Mouse (Mus musculus): Measurements from ENCODE around the gene Cpa5.

Cpa5 gene

DNA sequence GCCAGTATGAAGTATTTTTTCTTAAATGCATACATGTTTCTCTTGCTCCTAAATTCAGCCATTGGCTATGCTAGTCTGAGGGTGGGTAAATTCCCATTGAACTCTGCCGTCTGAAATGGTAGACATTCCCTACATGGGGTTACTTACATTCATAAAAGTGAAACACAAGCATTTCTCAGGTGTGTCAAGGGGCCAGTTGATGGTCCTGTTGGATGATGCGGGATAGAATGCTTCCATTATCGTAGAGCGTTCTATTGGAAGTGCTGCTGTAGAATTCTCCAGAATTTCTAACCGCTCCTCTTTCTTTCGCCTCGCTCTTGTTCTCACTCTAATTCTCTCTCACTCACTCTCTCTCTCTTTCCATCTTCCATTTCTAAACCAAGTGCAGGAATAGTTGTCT lies at the start of gene Cpa5:
Cpa5 (plus strand) TSS at position 301 of the 400 bp plus-strand sequence.
- no peak for DNase-seq (ENCODE audit: low spot score in 2 of 2)

DNA sequence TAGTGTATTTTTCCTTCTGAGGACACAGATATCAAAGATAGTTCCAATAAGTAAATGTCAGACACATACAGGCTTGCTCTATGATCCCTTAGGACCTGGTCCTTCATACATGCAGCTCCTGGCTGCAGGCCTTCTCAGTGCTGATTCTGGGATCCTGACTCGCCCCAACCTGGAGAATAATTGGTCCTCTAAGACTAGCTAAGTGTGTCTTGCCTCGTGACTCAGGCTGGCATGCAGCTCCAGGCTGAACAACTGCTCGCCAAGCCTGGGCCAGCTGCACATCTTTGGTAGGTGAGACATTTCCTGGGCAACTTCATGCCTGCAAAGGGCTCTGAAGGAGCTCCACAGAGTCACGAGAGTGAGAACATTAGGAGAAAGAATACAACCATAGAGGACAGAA lies 48.7 kb upstream of the Cpa5 start:
- DNase-seq (ENCODE audit: low spot score in 2 of 2), result no peak

DNA sequence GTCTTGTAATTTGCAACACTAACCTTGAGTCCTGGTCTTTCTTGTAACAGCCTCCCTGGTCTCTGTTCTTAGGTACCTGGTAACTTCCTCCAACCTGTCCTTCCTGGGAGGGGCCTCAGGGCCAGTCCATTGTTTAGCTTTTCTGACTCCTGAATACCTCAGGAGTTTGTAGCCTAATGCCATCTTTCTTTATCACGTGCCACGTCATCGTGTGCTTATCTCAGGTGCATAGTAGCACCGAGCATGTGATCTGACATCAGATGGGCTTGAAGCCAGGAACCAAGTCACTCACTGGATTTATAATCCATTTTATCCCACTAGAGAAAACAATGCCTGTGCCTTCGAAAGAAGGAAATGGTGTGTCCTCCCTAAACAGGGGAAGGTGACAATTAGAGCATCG lies 47.2 kb upstream of the Cpa5 start:
- DNase-seq (ENCODE audit: low spot score in 2 of 2), result no peak

DNA sequence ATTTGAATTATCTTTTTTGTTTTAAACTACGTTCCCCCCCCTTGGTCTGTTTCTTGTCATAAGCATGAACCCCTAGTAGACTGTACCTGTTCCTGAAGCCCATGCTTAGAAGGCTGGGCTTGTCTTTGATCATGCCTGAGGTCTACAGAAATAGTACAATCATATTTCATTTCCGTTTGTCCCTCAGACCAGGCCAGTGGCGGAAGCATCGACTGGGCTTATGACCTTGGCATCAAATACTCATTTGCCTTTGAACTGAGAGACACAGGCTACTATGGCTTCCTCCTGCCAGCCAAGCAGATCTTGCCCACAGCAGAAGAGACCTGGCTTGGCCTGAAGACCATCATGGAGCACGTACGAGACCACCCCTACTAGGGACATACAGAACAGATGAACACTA lies 46.8 kb upstream of the Cpa5 start:
- DNase-seq (ENCODE audit: low spot score in 2 of 2), result no peak

DNA sequence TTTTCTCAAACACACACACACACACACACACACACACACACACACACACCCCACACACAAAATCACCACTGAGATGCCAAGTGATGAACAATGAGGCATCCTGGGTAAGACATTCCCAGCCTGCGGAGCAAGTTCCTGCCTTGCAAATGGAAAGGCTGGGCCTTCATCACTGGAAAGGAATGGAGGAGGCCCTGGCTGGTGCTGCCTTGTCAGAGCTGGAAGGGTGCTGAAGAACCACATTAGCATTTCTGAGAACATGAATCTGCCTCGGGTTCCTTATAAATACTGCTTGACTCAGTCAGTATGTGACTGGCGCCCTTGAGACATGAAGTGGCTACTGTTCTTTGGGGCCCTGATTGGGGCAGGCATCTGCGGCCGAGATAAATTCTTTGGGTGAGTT lies 42.7 kb upstream of the Cpa5 start, which contains the start of gene Cpa4:
Cpa4 (plus strand) TSS at position 301 of the 400 bp plus-strand sequence.
- DNase-seq (ENCODE audit: low spot score in 2 of 2), result no peak

DNA sequence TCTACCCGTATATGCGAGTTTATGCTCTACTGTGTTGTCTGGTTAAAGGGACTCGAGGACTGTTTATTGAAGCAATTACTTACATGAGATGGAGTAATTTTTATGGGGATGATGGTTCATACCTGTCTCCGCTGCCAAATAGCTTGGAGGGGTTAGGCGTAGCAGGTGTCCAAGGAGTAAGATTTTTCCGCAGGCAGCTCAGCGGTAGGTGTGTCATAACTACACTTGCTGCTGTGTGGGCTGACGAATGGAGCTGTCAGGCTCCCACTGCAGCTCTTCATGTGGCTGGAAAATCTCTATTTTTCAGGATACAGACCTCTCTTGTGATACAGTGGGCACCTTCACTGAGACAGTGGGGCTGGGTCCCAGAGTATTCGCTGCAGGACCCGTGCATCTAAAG lies 41.5 kb upstream of the Cpa5 start:
- DNase-seq (ENCODE audit: low spot score in 2 of 2), result no peak

DNA sequence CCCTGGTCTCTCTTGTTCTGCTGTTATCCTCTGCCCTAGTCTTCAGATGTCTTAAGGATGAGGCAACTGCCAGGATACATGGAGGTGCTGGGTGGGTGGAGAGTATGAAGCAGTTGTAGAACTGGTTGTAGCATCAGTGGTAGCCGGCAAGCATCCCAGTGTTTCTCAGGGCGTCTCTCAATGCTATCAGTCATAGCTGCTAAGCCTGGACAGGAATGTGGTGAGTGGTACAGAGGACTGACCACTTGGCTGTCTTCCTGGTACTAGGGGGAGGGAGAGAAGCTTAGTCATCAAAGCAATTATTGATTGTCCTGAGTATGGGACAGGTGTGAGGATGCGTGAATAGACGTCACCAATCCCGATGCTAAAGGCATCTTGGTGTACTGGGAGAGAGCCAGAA lies 40.8 kb upstream of the Cpa5 start:
- DNase-seq (ENCODE audit: low spot score in 2 of 2), result no peak

DNA sequence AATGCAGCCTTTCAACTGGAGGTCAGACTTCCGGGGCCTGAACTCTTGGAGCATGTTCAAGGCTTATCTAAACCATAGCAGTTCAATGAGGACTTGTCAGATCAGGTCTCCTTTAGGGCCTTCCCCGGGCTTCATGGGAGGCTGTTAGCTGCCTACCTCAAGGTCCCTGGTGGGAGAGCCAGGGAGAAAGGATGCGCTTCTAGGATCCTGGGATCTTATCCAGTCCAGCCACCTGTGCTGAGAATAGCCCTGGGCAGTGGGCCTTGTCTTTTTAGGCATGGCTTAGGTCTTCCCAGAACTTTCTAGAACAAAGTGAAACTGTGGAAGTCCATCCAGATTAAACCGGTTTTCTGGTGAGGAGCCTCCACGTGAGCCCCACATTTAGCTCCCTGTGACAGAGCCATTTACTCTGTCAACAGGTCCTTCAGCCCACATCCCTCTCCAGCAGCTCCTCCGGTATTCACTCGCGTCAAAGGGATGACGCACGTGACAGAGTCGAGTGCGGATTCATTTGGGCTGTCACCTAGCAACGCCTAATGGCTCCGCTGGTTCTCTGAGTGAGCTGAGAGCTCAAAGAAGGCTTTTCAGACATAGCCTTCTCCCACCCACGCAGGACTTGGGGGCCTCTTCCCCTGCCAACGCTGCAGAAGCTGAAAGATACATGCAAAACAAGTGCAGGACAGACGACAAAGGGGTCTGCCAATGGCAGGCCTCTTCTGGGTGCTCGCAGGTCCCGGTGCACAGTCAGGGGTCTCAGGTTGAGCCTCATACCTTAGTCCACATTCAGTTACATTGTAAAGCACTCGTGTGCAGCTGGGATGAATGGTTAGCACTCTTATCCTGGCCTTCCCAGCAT lies 38.1 kb upstream of the Cpa5 start:
- DNase-seq (ENCODE audit: low spot score in 2 of 2), result peak; percentile 48 to 56

DNA sequence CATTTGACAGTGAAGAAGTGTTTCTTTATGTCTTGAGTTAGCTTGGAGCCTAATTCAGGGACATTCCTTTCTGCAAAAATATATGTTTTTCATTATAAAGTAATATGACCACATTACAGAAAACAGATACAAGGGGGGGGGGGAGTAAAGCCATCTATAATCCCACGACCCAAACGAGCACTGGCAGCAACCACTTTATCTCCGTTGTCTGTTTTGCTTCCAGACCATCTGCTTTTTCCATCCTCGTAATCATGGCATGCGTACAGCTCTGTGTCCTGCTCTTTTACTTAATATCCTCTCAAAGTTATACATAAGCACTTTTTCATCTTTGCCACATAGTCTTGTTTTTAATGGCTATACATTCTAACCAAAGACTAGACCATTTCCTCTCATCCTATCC lies 37.4 kb upstream of the Cpa5 start:
- DNase-seq (ENCODE audit: low spot score in 2 of 2), result no peak

DNA sequence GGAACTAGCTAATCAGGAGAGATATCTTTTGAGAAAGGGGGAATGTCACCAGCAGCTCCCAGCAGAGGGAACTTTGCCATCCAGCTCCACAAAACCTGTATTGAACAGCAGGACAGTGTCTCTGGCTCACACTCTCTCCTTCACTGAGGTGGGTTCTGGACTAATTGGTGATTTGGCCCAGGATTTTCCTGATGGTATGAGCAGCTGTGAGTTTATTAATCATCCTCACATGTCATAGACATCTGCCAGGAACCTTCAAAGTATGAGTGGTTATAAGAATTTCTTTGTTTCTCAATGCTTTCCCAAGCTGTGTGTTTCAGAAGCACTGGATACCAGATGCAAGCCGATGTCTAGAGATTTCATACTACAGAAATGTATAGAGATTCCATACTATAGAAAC lies 35.9 kb upstream of the Cpa5 start:
- no peak for DNase-seq (ENCODE audit: low spot score in 2 of 2)

DNA sequence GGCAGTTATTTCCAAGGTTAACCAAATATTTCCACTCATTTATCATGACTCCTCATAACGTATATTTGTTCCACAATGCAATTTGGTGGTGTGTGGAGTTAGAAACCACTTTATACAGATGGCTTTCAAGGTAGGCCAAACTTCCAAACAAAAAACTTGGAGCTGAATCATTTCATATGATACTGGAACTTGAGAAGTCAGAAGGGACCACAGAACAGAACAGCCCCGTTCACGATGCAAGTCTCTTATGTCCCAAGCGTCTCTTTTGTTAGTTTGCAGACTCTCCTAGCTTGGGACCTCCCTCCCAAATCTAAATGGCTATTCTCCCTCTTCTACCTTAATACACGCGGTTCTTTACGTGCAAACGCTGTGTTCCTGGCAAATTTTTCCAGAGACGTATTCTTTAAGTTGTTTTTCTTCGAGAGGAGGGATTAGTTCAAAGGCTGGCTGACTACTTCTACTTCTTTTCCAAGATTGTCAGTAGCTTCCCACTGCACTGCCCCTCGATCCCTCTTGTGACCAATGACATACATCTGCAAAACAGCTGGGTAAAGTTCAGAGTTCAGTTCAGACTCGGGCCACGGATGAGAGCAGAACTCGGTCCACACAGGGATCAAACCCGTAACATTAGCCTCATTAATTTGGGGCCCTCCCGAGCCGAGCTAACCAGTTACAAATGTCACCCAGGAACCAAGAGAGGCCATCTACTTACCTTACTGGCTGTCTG lies 34.2 kb upstream of the Cpa5 start:
- no peak for DNase-seq (ENCODE audit: low spot score in 2 of 2)

DNA sequence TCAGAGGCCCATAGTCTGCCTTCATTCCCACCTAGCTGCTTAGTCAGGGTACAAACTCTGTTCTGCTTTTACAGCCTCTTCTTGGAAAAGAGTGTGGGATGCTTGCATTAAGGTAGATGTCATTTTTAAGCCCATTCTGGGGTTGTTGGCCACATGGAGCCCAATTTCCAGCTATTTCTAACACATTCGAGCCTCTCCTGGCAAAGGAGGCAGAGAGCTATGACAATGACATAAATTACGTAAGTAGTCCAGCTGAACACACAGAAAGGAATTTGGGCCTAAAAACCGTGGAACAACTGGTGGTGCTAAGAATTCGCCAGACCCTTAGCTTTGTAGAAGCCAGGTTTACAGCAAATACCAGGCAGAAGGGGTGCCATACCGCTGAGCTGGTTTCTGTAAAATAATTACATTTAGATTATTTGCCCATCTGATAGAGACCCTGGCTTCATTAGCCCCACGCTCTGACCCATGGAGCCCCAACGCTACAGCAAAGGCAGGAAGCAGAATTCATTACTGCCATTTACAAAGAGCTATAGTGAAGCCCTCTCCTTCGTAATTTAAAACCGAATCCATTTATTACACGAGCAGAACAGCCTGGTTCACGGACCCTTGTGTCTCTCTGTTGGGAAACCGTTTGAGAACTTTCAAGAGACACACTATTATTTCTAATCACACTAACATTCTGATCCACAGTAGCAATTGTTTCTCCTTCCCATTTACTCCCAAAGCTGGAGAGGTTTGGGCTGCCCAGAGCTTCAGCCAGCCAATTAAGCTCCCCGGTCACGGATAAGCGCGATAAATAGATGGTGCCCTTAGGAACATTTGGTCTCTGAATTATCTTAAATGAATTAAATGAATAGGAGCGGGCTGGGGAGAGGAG lies 30.6 kb upstream of the Cpa5 start:
- no peak for DNase-seq (ENCODE audit: low spot score in 2 of 2)

DNA sequence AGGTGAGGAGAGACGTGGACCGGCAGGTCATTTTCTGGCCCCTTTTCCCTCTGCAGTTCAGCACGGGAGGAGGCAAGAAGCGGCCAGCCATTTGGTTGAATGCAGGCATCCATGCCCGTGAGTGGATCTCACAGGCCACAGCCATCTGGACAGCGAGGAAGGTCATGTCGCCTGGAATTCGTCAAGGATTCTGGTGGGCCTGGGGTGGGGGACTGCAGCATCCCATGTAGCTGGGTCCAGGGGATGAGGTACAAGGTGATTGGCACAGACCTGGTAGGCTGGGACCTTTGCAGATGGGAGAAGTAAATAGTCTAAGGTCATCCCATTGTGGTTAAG lies 30.0 kb upstream of the Cpa5 start:
- no peak for DNase-seq (ENCODE audit: low spot score in 2 of 2)

DNA sequence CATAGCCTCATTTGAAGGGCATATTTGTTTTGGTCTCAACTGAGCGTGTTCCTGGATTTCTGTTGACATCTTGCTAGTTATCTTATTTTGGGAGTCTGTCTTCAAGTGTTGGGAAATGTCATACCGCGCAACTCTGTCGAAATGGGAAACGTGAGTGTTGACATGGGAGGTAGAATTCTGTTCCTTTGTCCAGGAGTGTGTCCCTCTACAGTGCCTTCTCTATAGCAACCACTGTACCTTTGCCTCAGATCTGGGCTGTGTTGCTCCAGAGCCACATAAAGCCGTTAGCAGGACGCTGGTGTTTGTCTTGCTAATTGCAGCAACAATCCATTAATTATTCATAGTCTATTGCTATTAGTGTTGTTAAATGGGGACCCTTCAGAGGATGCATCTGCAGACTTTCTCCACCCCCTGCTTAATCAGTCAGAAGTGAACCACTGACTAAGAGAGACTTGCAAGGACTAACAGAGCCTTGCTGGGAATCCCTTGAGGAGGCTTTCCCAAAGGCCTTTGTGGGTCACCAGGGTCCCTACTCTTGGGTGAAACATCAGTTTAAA lies 23.8 kb upstream of the Cpa5 start:
- DNase-seq (ENCODE audit: low spot score in 2 of 2), result no peak

DNA sequence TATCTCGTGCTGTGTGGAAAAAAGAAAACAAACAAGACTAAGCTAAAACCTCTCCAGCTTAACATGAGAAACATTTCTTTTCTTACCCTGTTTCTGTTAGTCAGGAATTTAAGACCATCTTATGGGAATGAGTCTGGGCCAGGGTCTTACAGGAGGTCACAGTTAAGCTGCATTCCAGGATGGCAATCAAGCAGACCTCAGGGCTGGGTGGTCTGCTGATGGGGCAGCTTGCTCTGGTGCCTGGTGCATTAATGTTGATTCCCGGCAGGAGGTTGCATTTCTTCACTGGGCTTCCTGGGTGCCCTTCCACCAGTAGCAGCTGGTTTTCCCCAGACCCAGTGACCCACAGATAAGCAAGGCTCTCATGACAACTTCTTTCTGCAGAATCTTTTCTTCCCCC lies 21.0 kb upstream of the Cpa5 start:
- no peak for DNase-seq (ENCODE audit: low spot score in 2 of 2)

DNA sequence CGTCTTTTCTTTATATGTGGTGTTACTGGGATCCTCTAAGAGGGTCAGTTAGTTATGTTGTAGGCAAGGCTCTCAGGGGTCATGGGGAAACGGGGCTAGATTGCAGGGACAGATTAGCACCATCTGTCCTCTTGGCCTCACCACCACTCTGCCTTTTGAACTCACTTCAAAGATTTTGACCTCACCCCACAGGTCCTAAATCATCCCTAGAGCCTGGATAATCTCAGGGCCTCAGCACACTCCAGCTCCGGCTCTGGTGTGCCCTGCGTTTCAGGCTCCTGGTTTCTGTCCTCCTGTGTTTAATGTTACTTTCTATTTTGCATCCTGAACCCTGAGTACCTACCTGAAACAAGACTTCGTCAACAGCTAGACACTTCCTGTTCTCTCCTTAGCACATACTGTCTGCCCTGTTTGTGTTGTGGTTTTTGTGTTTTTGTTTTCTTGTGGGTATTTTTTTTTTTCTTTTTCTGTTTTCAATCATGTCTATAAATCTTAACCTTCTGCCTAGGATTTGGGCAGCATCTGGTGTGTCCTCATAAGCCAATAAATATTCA lies 18.9 kb upstream of the Cpa5 start:
- no peak for DNase-seq (ENCODE audit: low spot score in 2 of 2)

DNA sequence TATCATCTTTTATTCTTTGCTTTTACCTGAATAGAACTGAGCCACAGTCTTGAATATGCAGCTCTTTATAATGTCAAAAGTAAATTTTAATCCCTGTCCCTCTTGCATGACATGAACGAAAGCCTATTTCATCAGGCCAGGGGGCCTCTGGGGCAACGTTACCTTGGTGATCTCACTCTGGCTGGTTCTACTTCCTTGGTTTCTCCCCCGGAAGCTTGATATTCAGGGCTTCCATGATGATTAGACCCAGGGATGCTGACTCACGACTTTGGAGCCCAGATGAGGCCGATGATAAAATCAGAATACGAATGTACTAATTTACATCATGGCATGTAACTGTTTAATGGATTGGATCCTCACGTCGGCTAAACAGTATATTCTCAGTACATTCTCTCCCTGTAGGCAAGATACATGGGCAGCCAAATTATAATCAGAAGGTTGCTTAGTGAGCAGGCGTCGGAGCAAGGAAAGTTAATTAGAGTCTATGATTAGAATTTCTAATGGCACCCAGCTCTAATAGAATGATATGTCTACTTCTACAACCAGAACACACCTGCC lies 18.3 kb upstream of the Cpa5 start:
- no peak for DNase-seq (ENCODE audit: low spot score in 2 of 2)

DNA sequence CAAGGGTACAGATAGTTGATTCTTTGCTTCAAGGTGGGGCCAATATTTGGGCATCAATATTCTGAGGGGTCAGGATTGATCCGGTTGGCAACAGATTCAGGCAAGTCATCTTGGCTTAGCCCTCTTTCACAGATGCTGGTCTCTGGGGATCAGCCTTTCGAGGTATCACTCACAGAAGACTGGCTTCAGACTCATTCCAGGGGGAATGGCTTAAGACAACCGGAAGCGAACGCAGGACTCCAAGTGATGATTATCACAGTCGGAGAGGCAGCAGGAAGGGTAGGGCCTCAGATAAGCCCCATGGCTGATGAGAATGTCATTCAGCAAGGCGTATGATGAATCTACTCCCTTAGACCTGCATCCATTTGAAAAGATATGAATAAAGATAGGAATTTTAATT lies 16.4 kb upstream of the Cpa5 start:
- no peak for DNase-seq (ENCODE audit: low spot score in 2 of 2)

DNA sequence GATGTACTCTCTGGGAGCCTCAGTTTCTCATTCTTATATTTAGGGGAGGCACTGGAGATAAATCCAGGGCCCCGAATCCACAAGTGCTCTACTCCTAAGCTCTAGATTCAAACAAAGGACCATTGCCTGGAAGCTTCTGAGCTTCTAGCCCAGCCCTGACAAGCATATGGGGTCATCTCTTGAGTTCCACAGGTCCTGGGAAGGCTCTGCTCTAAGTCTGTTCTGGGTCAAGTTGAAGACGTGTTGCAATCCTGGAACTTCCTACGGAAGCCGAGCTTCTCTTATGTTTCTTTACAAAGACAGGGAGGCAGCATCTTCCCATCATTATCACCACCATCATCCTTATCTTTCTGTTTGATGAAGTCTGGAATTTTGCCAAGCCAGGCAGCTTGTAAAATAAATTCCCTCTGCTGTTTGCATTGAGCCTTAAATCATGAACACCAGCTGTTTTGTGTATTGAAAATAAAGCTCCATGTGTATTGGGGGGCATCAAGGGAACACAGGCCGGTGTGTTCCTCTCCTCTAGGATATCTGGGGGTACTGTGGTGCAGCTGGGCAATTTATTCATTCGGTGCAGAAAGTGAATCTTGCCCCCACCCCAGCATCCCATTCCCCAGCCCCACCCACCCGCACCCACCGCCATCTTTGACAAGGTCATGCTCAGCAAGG lies 14.4 kb upstream of the Cpa5 start:
- no peak for DNase-seq (ENCODE audit: low spot score in 2 of 2)

DNA sequence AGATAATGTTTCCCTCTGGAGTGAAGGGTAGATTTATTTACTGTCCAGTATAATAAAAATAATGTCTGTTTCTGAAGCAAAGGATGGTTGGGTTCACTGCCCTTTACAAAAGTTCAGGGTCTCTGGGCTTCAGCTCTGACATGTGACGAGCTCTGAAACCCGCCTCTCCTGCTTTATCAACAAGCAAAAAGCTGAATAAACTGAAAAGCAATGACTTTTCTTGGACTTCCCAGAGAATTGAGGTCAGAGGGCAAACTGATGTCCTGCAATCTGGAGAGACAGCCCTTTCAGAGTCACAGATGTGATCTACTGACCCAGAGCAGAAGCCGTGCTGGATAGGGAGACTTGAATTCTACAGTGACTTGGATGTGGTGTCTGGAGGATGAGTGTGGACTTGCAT lies 10.8 kb upstream of the Cpa5 start:
- DNase-seq (ENCODE audit: low spot score in 2 of 2), result no peak

DNA sequence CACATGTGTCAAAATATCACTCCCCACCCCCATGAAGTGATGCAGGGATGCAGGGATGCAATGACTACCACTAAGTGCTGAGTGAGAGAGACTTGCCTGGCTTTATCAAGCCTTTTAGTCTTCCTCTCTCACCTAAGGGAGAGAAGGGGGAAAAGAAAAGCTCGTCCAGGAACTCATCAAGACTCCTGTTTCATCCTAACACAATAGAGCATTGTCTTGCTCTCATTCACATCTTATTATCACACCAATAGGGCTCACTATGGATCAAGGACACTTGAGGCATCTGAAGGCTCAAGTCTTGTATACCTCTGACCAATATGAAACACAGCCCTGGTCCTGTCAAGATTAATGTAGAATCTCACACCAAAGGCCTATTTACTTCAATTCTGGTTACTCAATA lies 9.8 kb upstream of the Cpa5 start:
- DNase-seq (ENCODE audit: low spot score in 2 of 2), result no peak

Data from heart, adult 9 months (tissue).